Comparison of ENCODE assay signal across 15 mouse cellular contexts in genomic region chr11:114890542-114890941, GRCm38 (mm10). TPM values are rescaled to one million over a fixed set of nuclear protein-coding genes. Genes with fewer than 3 reads are reported as not detected.
DNase-seq lines count a peak whose midpoint lies in the region; ATAC-seq lines count a peak whose summit lies in the region.
"Had no signal": no experiment of that assay in that cellular context is flagged by ENCODE, and none has a peak within 500 bp of the region (broad histone marks: within the 10 kb centered on the region; RNA-seq: fewer than 3 reads in every experiment).

No protein-coding gene starts in this region.

- WGBS in kidney, embryonic 15.5 days: 42% methylated on average over 5 of the region's 5 CpGs
- WGBS in liver, embryonic 15.5 days (ENCODE audit: insufficient replicate concordance): 23% methylated on average over 5 of the region's 5 CpGs
- 60% methylated on average over 5 of the region's 5 CpGs for WGBS in embryonic facial prominence, embryonic 10.5 days

- H3K27ac ChIP-seq in kidney, embryonic 15.5 days: no peak overlapping the region
- H3K27ac ChIP-seq in liver, embryonic 15.5 days (replicated peaks): 0 out of 2 replicates have a peak overlapping the region, but pooled peaks have one; percentile 30
- H3K27ac ChIP-seq in embryonic facial prominence, embryonic 10.5 days (replicated peaks): no peak overlapping the region
- H3K27ac ChIP-seq: limb, embryonic 15.5 days had no signal

- H3K4me3 ChIP-seq in kidney, embryonic 15.5 days (replicated peaks): 0 out of 2 replicates have a peak overlapping the region, but pooled peaks have one; percentile 3
- peak overlapping the region; percentile 44 for H3K4me3 ChIP-seq in liver, embryonic 15.5 days (replicated peaks)
- no peak overlapping the region for H3K4me3 ChIP-seq in embryonic facial prominence, embryonic 10.5 days
- H3K4me3 ChIP-seq: limb, embryonic 15.5 days had no signal

- no peaks in the 10 kb centered on the region for H3K9me3 ChIP-seq in kidney, embryonic 15.5 days (replicated peaks)
- H3K9me3 ChIP-seq in liver, embryonic 15.5 days (replicated peaks): no peaks in the 10 kb centered on the region
- H3K9me3 ChIP-seq in embryonic facial prominence, embryonic 10.5 days: no peaks in the 10 kb centered on the region
- H3K9me3 ChIP-seq: limb, embryonic 15.5 days had no signal

- H3K9ac ChIP-seq in kidney, embryonic 15.5 days: no peak overlapping the region
- no peak overlapping the region for H3K9ac ChIP-seq in liver, embryonic 15.5 days
- H3K9ac ChIP-seq: limb, embryonic 15.5 days had no signal

- DNase-seq in kidney, adult 9 months: no peak
- peak; percentile 15 for DNase-seq in retina, embryonic 14.5 days (ENCODE audit: low spot score)
- DNase-seq in retina, postnatal 1 day: no peak
- no peak for DNase-seq in embryonic facial prominence, embryonic 10.5 days (ENCODE audit: low spot score)
- DNase-seq in layer of hippocampus, adult 18-20 months (ENCODE audit: low spot score in 2 of 2): no peak
- DNase-seq: cerebellum, postnatal 10 days; embryo, embryonic 11 days; kidney, adult 8-10 months; right cerebral cortex, postnatal 14 days had no signal

- H3K36me3 ChIP-seq in kidney, embryonic 15.5 days: no peaks in the 10 kb centered on the region
- no peaks in the 10 kb centered on the region for H3K36me3 ChIP-seq in liver, embryonic 15.5 days (replicated peaks)
- no peaks in the 10 kb centered on the region for H3K36me3 ChIP-seq in embryonic facial prominence, embryonic 10.5 days (replicated peaks)
- H3K36me3 ChIP-seq: G1E; limb, embryonic 15.5 days had no signal

- H3K4me2 ChIP-seq in kidney, embryonic 15.5 days: peak overlapping the region; percentile 44
- peak overlapping the region; percentile 43 for H3K4me2 ChIP-seq in liver, embryonic 15.5 days
- H3K4me2 ChIP-seq: limb, embryonic 15.5 days had no signal

- H3K27me3 ChIP-seq in kidney, embryonic 15.5 days: no peaks in the 10 kb centered on the region
- H3K27me3 ChIP-seq in liver, embryonic 15.5 days: no peaks in the 10 kb centered on the region
- no peaks in the 10 kb centered on the region for H3K27me3 ChIP-seq in embryonic facial prominence, embryonic 10.5 days (replicated peaks; ENCODE audit: low read depth, poor library complexity, severe bottlenecking)
- H3K27me3 ChIP-seq: limb, embryonic 15.5 days had no signal

- 0 out of 2 replicates have a peak, but pooled peaks have one; percentile 29 for ATAC-seq in kidney, embryonic 15.5 days (replicated peaks; ENCODE audit: low FRiP score)
- no peak for ATAC-seq in liver, embryonic 15.5 days (ENCODE audit: insufficient read depth)
- ATAC-seq: forebrain, embryonic 14.5 days had no signal

- peaks cover 9% of the 10 kb centered on the region for H3K4me1 ChIP-seq in kidney, embryonic 15.5 days
- H3K4me1 ChIP-seq in liver, embryonic 15.5 days (replicated peaks): 0 out of 2 replicates have a peak, but pooled peaks cover 11% of the 10 kb centered on the region
- peaks cover 9% of the 10 kb centered on the region for H3K4me1 ChIP-seq in embryonic facial prominence, embryonic 10.5 days
- H3K4me1 ChIP-seq: limb, embryonic 15.5 days had no signal

RNA-seq across cellular contexts. Expression of gene Cd300a, which starts 0.7 kb away (rescaled TPM):
- polyA plus RNA-seq in kidney, embryonic 15.5 days (2015; fragmentation: Nextera tagmentation; extraction: Ambion mirVana): 1.7 and 1.8 TPM in 2 replicates
- 7.3 and 7.8 TPM in 2 replicates for polyA plus RNA-seq in liver, embryonic 15.5 days (2015; fragmentation: Nextera tagmentation; extraction: Ambion mirVana)
- 1.1 and 1.8 TPM in 2 replicates for polyA plus RNA-seq in embryonic facial prominence, embryonic 10.5 days (2016; fragmentation: Nextera tagmentation; extraction: Ambion mirVana)
- under 1 TPM; 0.41 to 0.50 TPM for total RNA-seq in layer of hippocampus, adult 18-20 months (2021)
- polyA plus RNA-seq: G1E had no signal

RNA-seq across cellular contexts. Expression of gene Gprc5c, which starts 39.6 kb away (rescaled TPM):
- 119 TPM in 2 replicates for polyA plus RNA-seq in kidney, embryonic 15.5 days (2015; fragmentation: Nextera tagmentation; extraction: Ambion mirVana)
- polyA plus RNA-seq in liver, embryonic 15.5 days (2015; fragmentation: Nextera tagmentation; extraction: Ambion mirVana): 15.9 and 19.0 TPM in 2 replicates
- 62.2 and 62.5 TPM in 2 replicates for polyA plus RNA-seq in embryonic facial prominence, embryonic 10.5 days (2016; fragmentation: Nextera tagmentation; extraction: Ambion mirVana)
- 1 to 10 TPM; 3.3 to 3.7 TPM for total RNA-seq in layer of hippocampus, adult 18-20 months (2021)
- polyA plus RNA-seq: G1E had no signal

RNA-seq across cellular contexts. Expression of gene Cd300lb, which starts 43.6 kb away (rescaled TPM):
- 0.25 and 0.31 TPM in 2 replicates for polyA plus RNA-seq in kidney, embryonic 15.5 days (2015; fragmentation: Nextera tagmentation; extraction: Ambion mirVana)
- 1.3 and 1.5 TPM in 2 replicates for polyA plus RNA-seq in liver, embryonic 15.5 days (2015; fragmentation: Nextera tagmentation; extraction: Ambion mirVana)
- 0.10 TPM in 1 of 2 replicates, not detected in the other for polyA plus RNA-seq in embryonic facial prominence, embryonic 10.5 days (2016; fragmentation: Nextera tagmentation; extraction: Ambion mirVana)
- not detected for total RNA-seq in layer of hippocampus, adult 18-20 months (2021)
- total RNA-seq: left cerebral cortex, postnatal 14 days had no signal
- polyA plus RNA-seq: forebrain, embryonic 14.5 days; G1E had no signal
